Comparison of ENCODE assay signal across 21 mouse cellular contexts in the genomic region with DNA sequence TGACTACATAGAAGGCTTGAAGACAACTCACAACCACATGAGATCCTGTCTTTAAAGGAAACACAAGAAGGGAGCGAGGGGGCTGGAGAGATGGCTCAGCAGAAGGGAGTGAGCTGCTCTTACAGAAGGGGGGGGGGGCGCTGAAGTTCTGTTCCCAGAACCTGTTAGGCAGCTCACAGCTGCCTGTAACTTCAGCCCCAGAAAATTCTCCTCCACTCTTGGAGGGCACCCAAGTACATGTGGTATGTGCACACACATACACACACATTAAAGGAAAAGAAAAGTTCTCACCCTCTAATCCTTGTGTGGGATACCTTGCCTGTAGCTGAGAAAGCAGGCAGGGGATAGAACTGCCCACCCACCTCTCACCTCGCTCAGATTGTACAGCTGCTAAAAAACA. TPM values are rescaled to one million over a fixed set of nuclear protein-coding genes. Genes with fewer than 3 reads are reported as not detected.
DNase-seq lines count a peak whose midpoint lies in the region; ATAC-seq and TF ChIP-seq lines count a peak whose summit lies in the region.
"Had no signal": no experiment of that assay in that cellular context is flagged by ENCODE, and none has a peak within 500 bp of the region (broad histone marks: within the 10 kb centered on the region; RNA-seq: fewer than 3 reads in every experiment).

No protein-coding gene starts in this region.

- H3K4me1 ChIP-seq in liver, embryonic 13.5 days (replicated peaks) = peaks cover 25% of the 10 kb centered on the region
- H3K4me1 ChIP-seq in liver, embryonic 11.5 days (replicated peaks; ENCODE audit: control insufficient read depth, insufficient read depth, low read length) = no peaks in the 10 kb centered on the region
- peaks cover 4% of the 10 kb centered on the region; the same call in 1 of the 2 replicates for H3K4me1 ChIP-seq in liver, postnatal 0 days (ENCODE audit: insufficient read depth)
- no peaks in the 10 kb centered on the region for H3K4me1 ChIP-seq in kidney, embryonic 16.5 days (ENCODE audit: insufficient read depth, low read length)
- H3K4me1 ChIP-seq: hindbrain, embryonic 10.5 days; midbrain, embryonic 12.5 days; neural tube, embryonic 12.5 days had no signal

- no peak overlapping the region for H3K4me2 ChIP-seq in liver, embryonic 13.5 days
- H3K4me2 ChIP-seq in liver, embryonic 11.5 days = no peak overlapping the region
- H3K4me2 ChIP-seq in liver, postnatal 0 days (ENCODE audit: low read depth, low read length) = no peak overlapping the region
- H3K4me2 ChIP-seq in kidney, embryonic 16.5 days (replicated peaks; ENCODE audit: low read depth, low read length) = no peak overlapping the region
- H3K4me2 ChIP-seq: midbrain, embryonic 12.5 days; neural tube, embryonic 12.5 days had no signal

- H3K36me3 ChIP-seq in liver, embryonic 13.5 days = no peaks in the 10 kb centered on the region
- no peaks in the 10 kb centered on the region for H3K36me3 ChIP-seq in liver, embryonic 11.5 days (ENCODE audit: control insufficient read depth, insufficient read depth, low read length)
- H3K36me3 ChIP-seq in liver, postnatal 0 days (replicated peaks; ENCODE audit: insufficient read depth, low read length) = peaks cover 3% of the 10 kb centered on the region
- no peaks in the 10 kb centered on the region for H3K36me3 ChIP-seq in kidney, embryonic 16.5 days (ENCODE audit: insufficient read depth, low read length)
- H3K36me3 ChIP-seq: heart, embryonic 10.5 days; hindbrain, embryonic 10.5 days; midbrain, embryonic 12.5 days; neural tube, embryonic 12.5 days had no signal

- H3K27ac ChIP-seq in liver, embryonic 13.5 days = no peak overlapping the region
- no peak overlapping the region for H3K27ac ChIP-seq in liver, embryonic 11.5 days (ENCODE audit: low read depth, low read length)
- peak overlapping the region; percentile 51; the same call in 1 of the 2 replicates for H3K27ac ChIP-seq in liver, postnatal 0 days (ENCODE audit: low read depth)
- H3K27ac ChIP-seq in kidney, embryonic 16.5 days (ENCODE audit: low read length) = no peak overlapping the region
- H3K27ac ChIP-seq: gastrocnemius, adult 2 months; heart, embryonic 10.5 days; hindbrain, embryonic 10.5 days; layer of hippocampus, adult 2 months; macrophage; midbrain, embryonic 12.5 days; neural tube, embryonic 12.5 days had no signal

- ATAC-seq in liver, embryonic 13.5 days (ENCODE audit: low read depth) = no peak
- no peak for ATAC-seq in liver, embryonic 11.5 days (replicated peaks; ENCODE audit: low FRiP score)
- no peak for ATAC-seq in liver, postnatal 0 days
- ATAC-seq in kidney, embryonic 16.5 days (ENCODE audit: low FRiP score, low TSS enrichment) = no peak
- ATAC-seq: forebrain, postnatal 0 days had no signal

- no peak overlapping the region for H3K4me3 ChIP-seq in liver, embryonic 13.5 days (replicated peaks)
- H3K4me3 ChIP-seq in liver, embryonic 11.5 days (ENCODE audit: low read depth, low read length) = no peak overlapping the region
- no peak overlapping the region for H3K4me3 ChIP-seq in liver, postnatal 0 days (ENCODE audit: low read depth, low read length)
- no peak overlapping the region for H3K4me3 ChIP-seq in kidney, embryonic 16.5 days (ENCODE audit: low read length)
- H3K4me3 ChIP-seq: gastrocnemius, adult 2 months; heart, embryonic 10.5 days; hindbrain, embryonic 10.5 days; layer of hippocampus, adult 2 months; midbrain, embryonic 12.5 days; neural tube, embryonic 12.5 days had no signal

- H3K9me3 ChIP-seq in liver, embryonic 13.5 days (replicated peaks) = no peaks in the 10 kb centered on the region
- no peaks in the 10 kb centered on the region for H3K9me3 ChIP-seq in liver, embryonic 11.5 days (ENCODE audit: control insufficient read depth, low read length)
- no peaks in the 10 kb centered on the region for H3K9me3 ChIP-seq in liver, postnatal 0 days (ENCODE audit: low read length)
- no peaks in the 10 kb centered on the region for H3K9me3 ChIP-seq in kidney, embryonic 16.5 days (ENCODE audit: low read length)
- H3K9me3 ChIP-seq: heart, embryonic 10.5 days; hindbrain, embryonic 10.5 days; midbrain, embryonic 12.5 days; neural tube, embryonic 12.5 days had no signal

- WGBS in liver, embryonic 13.5 days (ENCODE audit: insufficient replicate concordance) = 53% methylated on average over 3 of the region's 3 CpGs
- 76% methylated on average over 3 of the region's 3 CpGs for WGBS in liver, embryonic 11.5 days
- WGBS in liver, postnatal 0 days (ENCODE audit: insufficient replicate concordance) = 67% methylated on average over 3 of the region's 3 CpGs
- 79% methylated on average over 2 of the region's 3 CpGs for WGBS in kidney, embryonic 16.5 days

- no peak for DNase-seq in liver, embryonic 13.5 days
- DNase-seq in liver, embryonic 11.5 days (ENCODE audit: low spot score) = no peak
- DNase-seq in thymus, postnatal 0 days (ENCODE audit: low spot score) = peak; percentile 25
- DNase-seq in thymus, postnatal 14 days = no peak
- DNase-seq in liver, postnatal 0 days = no peak
- peak; percentile 11 for DNase-seq in telencephalon, adult 2 months (ENCODE audit: low read depth, low spot score)
- DNase-seq in gastrocnemius, adult 18-20 months (ENCODE audit: low spot score) = no peak
- DNase-seq: cerebellum, adult 9-10 months; forebrain, postnatal 0 days; gastrocnemius, adult 2 months; kidney, adult 18-20 months; kidney, postnatal 14 days; layer of hippocampus, postnatal 36 days; left cerebral cortex, postnatal 4 days had no signal

- H3K27me3 ChIP-seq in liver, embryonic 13.5 days = no peaks in the 10 kb centered on the region
- no peaks in the 10 kb centered on the region for H3K27me3 ChIP-seq in liver, embryonic 11.5 days (replicated peaks; ENCODE audit: control insufficient read depth, insufficient read depth, low read length)
- H3K27me3 ChIP-seq in liver, postnatal 0 days (ENCODE audit: insufficient read depth, low read length) = no peaks in the 10 kb centered on the region
- H3K27me3 ChIP-seq in kidney, embryonic 16.5 days (ENCODE audit: insufficient read depth, low read length) = no peaks in the 10 kb centered on the region
- H3K27me3 ChIP-seq: midbrain, embryonic 12.5 days; neural tube, embryonic 12.5 days had no signal

- TF ChIP-seq EP300 in liver, postnatal 0 days (IDR thresholded peaks at IDR 0.05; ENCODE audit: low read depth) = no peak

- H3K9ac ChIP-seq in liver, embryonic 13.5 days = peak overlapping the region; percentile 22; the same call in 1 of the 2 replicates
- no peak overlapping the region for H3K9ac ChIP-seq in liver, embryonic 11.5 days (ENCODE audit: low read depth, low read length)
- no peak overlapping the region for H3K9ac ChIP-seq in liver, postnatal 0 days (replicated peaks)
- no peak overlapping the region for H3K9ac ChIP-seq in kidney, embryonic 16.5 days (replicated peaks; ENCODE audit: low read length)
- H3K9ac ChIP-seq: forebrain, postnatal 0 days; midbrain, embryonic 12.5 days; neural tube, embryonic 12.5 days had no signal

- no peak for TF ChIP-seq CTCF in liver, postnatal 0 days (IDR thresholded peaks at IDR 0.05; ENCODE audit: low read depth)

RNA-seq across cellular contexts. Expression of gene Ccnd3, which starts 52.3 kb away (rescaled TPM):
- 387 and 400 TPM in 2 replicates for polyA plus RNA-seq in liver, embryonic 13.5 days (2015; fragmentation: Nextera tagmentation; extraction: Ambion mirVana)
- 525 and 530 TPM in 2 replicates for polyA plus RNA-seq in liver, embryonic 11.5 days (2014; fragmentation: Nextera tagmentation; extraction: Ambion mirVana)
- polyA plus RNA-seq in thymus, postnatal 0 days (2015; fragmentation: Nextera tagmentation; extraction: Ambion mirVana) = 1,113 and 1,146 TPM in 2 replicates
- 249 and 250 TPM in 2 replicates for polyA plus RNA-seq in liver, postnatal 0 days (2015; fragmentation: Nextera tagmentation; extraction: Ambion mirVana)
- polyA plus RNA-seq in kidney, embryonic 16.5 days (2015; fragmentation: Nextera tagmentation; extraction: Ambion mirVana) = 295 and 301 TPM in 2 replicates
- 10 to 100 TPM; 18.5 to 20.1 TPM for total RNA-seq in gastrocnemius, adult 18-20 months (2021)

RNA-seq across cellular contexts. Expression of gene Bysl, which starts 54.1 kb away (rescaled TPM):
- polyA plus RNA-seq in liver, embryonic 13.5 days (2015; fragmentation: Nextera tagmentation; extraction: Ambion mirVana) = 28.0 and 28.4 TPM in 2 replicates
- 43.1 and 45.9 TPM in 2 replicates for polyA plus RNA-seq in liver, embryonic 11.5 days (2014; fragmentation: Nextera tagmentation; extraction: Ambion mirVana)
- polyA plus RNA-seq in thymus, postnatal 0 days (2015; fragmentation: Nextera tagmentation; extraction: Ambion mirVana) = 21.3 and 22.4 TPM in 2 replicates
- polyA plus RNA-seq in liver, postnatal 0 days (2015; fragmentation: Nextera tagmentation; extraction: Ambion mirVana) = 8.9 and 10.6 TPM in 2 replicates
- 24.5 and 25.9 TPM in 2 replicates for polyA plus RNA-seq in kidney, embryonic 16.5 days (2015; fragmentation: Nextera tagmentation; extraction: Ambion mirVana)
- total RNA-seq in gastrocnemius, adult 18-20 months (2021) = 10 to 100 TPM; 13.9 to 15.3 TPM

RNA-seq across cellular contexts. Expression of gene Med20, which starts 54.2 kb away (rescaled TPM):
- 26.0 and 26.1 TPM in 2 replicates for polyA plus RNA-seq in liver, embryonic 13.5 days (2015; fragmentation: Nextera tagmentation; extraction: Ambion mirVana)
- polyA plus RNA-seq in liver, embryonic 11.5 days (2014; fragmentation: Nextera tagmentation; extraction: Ambion mirVana) = 48.9 and 53.3 TPM in 2 replicates
- 46.9 and 50.1 TPM in 2 replicates for polyA plus RNA-seq in thymus, postnatal 0 days (2015; fragmentation: Nextera tagmentation; extraction: Ambion mirVana)
- 13.5 and 14.4 TPM in 2 replicates for polyA plus RNA-seq in liver, postnatal 0 days (2015; fragmentation: Nextera tagmentation; extraction: Ambion mirVana)
- polyA plus RNA-seq in kidney, embryonic 16.5 days (2015; fragmentation: Nextera tagmentation; extraction: Ambion mirVana) = 47.7 and 53.9 TPM in 2 replicates
- total RNA-seq in gastrocnemius, adult 18-20 months (2021) = 10 to 100 TPM; 14.7 to 15.4 TPM

RNA-seq across cellular contexts. Expression of gene Gm20517, which starts 54.2 kb away (rescaled TPM):
- 1.8 TPM in 2 replicates for polyA plus RNA-seq in liver, embryonic 13.5 days (2015; fragmentation: Nextera tagmentation; extraction: Ambion mirVana)
- 1.5 and 2.5 TPM in 2 replicates for polyA plus RNA-seq in liver, embryonic 11.5 days (2014; fragmentation: Nextera tagmentation; extraction: Ambion mirVana)
- polyA plus RNA-seq in thymus, postnatal 0 days (2015; fragmentation: Nextera tagmentation; extraction: Ambion mirVana) = 1.8 TPM in 2 replicates
- polyA plus RNA-seq in liver, postnatal 0 days (2015; fragmentation: Nextera tagmentation; extraction: Ambion mirVana) = 0.79 and 0.82 TPM in 2 replicates
- 1.6 TPM in 2 replicates for polyA plus RNA-seq in kidney, embryonic 16.5 days (2015; fragmentation: Nextera tagmentation; extraction: Ambion mirVana)
- 1 to 10 TPM; 1.6 to 2.6 TPM for total RNA-seq in gastrocnemius, adult 18-20 months (2021)

RNA-seq across cellular contexts. Expression of gene Taf8, which starts 55.1 kb away (rescaled TPM):
- polyA plus RNA-seq in liver, embryonic 13.5 days (2015; fragmentation: Nextera tagmentation; extraction: Ambion mirVana) = 14.4 and 14.5 TPM in 2 replicates
- polyA plus RNA-seq in liver, embryonic 11.5 days (2014; fragmentation: Nextera tagmentation; extraction: Ambion mirVana) = 20.7 and 21.3 TPM in 2 replicates
- polyA plus RNA-seq in thymus, postnatal 0 days (2015; fragmentation: Nextera tagmentation; extraction: Ambion mirVana) = 28.0 and 30.8 TPM in 2 replicates
- 6.5 and 8.1 TPM in 2 replicates for polyA plus RNA-seq in liver, postnatal 0 days (2015; fragmentation: Nextera tagmentation; extraction: Ambion mirVana)
- 35.1 and 35.8 TPM in 2 replicates for polyA plus RNA-seq in kidney, embryonic 16.5 days (2015; fragmentation: Nextera tagmentation; extraction: Ambion mirVana)
- total RNA-seq in gastrocnemius, adult 18-20 months (2021) = 10 to 100 TPM in 1 of 2 experiments, 1 to 10 TPM in 1; 9.2 to 12.1 TPM

Comparison
In these comparisons a context has a peak if more than half of its experiments do, and no peak if none do; other contexts are left out.
1. DNase-seq: peak in thymus, postnatal 0 days (single experiment) and telencephalon, adult 2 months (single experiment); none in liver, embryonic 13.5 days (single experiment), liver, embryonic 11.5 days (single experiment), thymus, postnatal 14 days (single experiment), liver, postnatal 0 days (single experiment) and gastrocnemius, adult 18-20 months (single experiment).